Mouse (Mus musculus) telencephalon, adult 2 months (tissue): ENCODE results near the gene Atf4.

Experiments
- DNase-seq: peaks from one replicate; pipeline ENCODE4 v3.0.0-alpha.2; 2011; ENCODE audit warnings: low read depth, low spot score

Gene Atf4

DNA sequence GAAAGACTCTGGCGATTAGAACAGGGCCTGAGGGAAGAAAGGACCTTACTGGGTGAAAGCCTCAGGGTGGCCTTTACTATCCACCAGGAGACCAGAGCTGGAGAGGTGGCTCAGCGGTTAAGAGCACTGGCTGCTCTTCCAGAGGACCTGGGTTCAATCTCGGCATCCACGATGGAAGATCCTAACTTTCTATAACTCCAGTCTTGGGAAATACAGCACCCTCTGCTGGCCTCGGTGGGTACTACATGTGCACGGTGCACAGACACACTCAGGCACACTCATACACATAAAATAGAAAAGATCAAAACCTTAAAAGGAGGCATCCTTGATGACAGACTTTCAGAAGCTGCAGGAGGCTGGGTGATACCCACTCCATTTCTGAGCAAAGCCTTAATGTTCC lies 25.7 kb downstream of the Atf4 start:
- DNase-seq, result no peak

DNA sequence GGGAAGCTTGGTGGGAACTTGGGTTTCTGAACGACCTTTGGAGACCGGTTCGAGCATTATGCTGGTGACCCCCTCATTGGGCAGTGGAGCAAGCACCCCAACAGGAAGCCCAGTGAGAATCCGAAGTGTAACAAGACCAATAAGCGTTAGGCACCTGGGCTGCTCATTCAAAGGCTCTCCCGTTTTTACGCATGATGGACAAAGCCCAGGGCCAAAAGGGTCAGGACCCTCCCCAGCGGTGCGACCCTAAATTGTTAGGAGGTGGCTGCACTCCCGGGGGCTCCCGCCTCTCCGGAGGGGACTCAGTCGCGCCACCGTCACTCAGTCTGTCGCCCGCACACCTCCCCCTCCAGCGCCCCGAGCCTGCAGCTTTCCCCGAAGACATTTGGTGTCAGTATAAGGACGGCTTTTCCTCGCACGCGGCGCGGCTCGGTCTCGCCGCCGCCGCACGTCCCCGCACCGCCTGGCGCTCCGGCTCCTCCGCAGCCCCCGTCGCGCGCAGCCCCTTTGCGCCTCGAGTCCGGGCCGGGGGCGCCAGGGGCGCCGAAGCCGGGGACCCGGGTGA lies 31.9 kb downstream of the Atf4 start, which contains the start of gene Cacna1i:
Gene Cacna1i, plus strand, starts transcription at position 388 of the 565 bp plus-strand sequence.
- no peak for DNase-seq

DNA sequence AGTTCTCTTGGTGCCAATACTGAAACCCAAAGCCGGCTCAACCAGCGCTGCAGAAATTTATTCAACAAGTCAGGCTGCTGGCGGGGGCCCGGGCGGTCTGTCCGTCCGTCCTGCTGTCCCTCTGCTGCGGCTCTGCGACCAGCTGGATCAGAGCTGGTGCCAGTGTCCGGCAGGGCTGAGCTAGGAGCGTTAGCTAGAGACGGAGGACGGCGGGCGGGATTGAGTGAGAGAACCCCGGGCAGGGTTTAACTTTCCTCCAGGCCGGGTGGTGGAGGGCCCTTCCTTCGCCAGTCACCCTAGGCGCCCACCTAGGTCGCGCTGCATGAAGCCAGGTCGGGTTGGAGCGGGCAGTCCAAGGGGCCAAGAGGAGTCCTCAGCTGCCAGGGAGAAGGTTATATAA lies 33.1 kb downstream of the Atf4 start:
- no peak for DNase-seq

DNA sequence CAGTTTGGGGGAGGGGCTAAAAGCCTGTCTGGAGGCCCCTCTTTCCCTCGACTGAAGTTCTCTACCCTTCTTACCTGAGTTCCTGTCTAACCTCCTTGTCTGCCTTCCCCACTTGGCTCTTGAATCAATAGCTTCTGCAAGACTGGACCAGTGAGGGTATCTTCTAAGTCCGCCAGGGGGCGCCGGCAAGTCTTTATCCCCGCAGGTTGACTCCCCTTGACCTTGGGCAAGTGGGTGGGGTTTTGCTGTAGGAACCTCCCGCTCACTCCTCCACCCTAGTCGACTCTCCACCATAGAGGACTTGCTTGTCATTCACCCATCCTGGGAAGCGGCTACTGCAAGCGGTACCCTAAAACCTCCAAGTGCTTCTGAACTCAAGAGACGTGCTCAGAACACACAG lies 34.5 kb downstream of the Atf4 start:
- DNase-seq, result peak; percentile 76

DNA sequence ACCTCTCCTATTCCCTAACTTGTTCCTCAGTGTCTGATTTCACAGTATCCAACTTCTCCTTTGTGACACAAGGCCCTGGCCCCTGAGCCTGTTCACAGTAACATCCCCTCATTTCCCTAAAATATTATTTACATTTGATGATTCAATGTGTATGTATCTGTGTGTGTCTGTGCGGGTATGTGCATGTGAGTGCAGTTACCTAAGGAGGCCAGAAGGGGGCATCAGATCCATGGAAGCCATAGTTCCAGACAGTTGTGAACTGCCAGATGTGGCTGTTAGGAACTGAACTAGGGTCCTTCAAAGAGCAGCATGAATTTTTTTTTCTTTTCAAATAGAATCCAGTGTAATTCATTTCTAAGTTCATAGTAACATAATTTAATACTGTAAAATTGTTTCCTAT lies 42.2 kb downstream of the Atf4 start:
- DNase-seq, result no peak

DNA sequence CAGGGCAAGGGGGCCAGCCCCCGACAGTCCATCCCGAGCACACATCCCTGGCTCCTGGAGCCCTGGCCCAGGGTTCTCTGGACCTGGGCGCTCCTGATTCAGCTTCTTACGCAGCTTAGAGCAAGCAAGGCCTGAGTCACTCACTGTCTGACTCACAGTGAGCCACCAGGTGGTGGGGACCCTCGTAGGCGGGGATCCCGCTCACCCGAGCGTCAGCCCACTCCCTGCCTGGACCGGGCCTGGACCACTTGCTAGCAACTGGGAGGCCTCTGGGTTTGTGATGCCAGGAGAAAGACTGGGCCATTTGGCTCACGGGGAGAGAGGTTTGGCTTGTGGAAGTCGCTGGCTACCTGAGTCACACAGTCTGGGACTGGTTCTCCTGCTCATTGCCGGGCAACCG lies 48.8 kb downstream of the Atf4 start:
- no peak for DNase-seq

DNA sequence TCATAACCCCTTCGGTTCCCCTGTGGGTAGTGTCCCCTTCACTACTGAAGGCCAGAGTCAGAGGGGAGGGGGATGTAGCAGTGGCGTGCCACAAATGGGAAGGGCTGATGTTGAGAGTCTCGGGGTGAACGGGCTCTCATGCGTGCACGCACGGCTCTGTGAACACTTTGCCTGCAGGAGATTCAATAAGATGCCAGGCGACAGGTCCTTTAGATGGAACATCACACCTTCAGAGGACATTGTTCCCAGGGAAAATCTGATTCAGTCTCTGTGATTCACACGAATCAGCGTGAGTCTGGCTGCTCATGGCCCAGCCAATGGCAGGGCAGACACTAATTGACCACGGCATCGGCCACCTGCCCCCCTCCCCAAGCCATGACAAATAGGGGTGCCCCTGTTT lies 49.2 kb downstream of the Atf4 start:
- no peak for DNase-seq

DNA sequence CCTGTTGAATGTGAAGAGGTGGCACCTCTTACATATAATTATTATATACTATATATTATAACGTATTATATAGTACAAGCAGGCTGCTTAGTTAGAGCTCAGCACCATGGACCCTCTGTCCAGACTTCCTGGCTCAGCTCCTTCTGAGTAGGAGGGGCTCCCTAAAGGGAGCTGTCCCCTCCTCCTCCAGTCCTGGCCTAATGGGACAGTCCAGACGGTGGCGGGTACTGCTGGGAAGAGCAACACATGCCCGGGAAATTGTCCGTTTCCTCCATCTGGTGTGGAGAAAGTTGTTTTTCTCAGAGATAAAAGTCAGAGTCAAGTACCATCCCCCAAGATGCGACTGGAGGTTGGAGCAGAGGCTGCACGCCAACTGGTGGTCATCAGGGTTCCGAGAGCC lies 51.2 kb downstream of the Atf4 start:
- no peak for DNase-seq
